Mouse (Mus musculus): ENCODE data around the gene Plscr3.

- TF ChIP-seq HCFC1 (IDR thresholded peaks at IDR 0.05; ENCODE audit: low read depth, low read length) (peak; percentile 51), CTCF (conservative IDR thresholded peaks at IDR 0.05 in 1 of 2, IDR thresholded peaks at IDR 0.05 in 1 of 2; ENCODE audit: low read depth in 2 of 2, low read length in 2 of 2) (peak; percentile 84 to 99), SIN3A (IDR thresholded peaks at IDR 0.05; ENCODE audit: low read length) (peak; percentile 79; the same call in 1 of the 2 replicates), POLR2A (IDR thresholded peaks at IDR 0.05; ENCODE audit: low read depth, low read length) (no peak), MAX (IDR thresholded peaks at IDR 0.05; ENCODE audit: low read length) (no peak), EP300 (IDR thresholded peaks at IDR 0.05; ENCODE audit: low read length) (no peak), NELFE (IDR thresholded peaks at IDR 0.05; ENCODE audit: low read depth, low read length) (peak; percentile 60; the same call in 1 of the 2 replicates)
Measured at GRCm38 (mm10) chr11:69876867-69877266, 30.7 kb downstream of the Plscr3 start.
